Mouse (Mus musculus) Muller cell, postnatal 12 days (primary cell): Measurements from ENCODE around the gene Hypm.

Experiments used
- DNase-seq: peaks from one replicate; pipeline ENCODE4 v3.0.0-alpha.2; 2015; ENCODE audit errors: inconsistent ontology term

Hypm gene

DNA sequence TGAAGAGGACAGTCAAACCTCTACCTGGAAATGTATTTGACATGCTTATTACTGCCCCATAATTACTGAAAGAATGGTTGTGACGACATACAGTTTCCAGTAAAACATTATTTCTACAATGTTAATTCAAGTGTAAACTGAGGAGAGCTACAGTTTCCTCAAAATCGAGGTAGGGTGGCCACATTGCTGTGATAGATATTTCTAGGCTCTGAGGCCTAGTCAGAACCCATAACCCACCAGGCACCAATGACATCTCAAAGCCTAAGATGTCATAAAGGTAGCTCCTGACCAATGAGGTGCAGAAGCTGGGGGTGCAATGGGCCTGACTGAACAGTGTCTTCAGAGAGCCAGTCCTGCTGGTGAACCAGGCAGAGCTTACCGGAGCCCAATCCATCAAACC is at the start of gene Hypm:
TSS of gene Hypm (plus strand) at position 301 of the 400 bp plus-strand sequence.
- DNase-seq: no peak

DNA sequence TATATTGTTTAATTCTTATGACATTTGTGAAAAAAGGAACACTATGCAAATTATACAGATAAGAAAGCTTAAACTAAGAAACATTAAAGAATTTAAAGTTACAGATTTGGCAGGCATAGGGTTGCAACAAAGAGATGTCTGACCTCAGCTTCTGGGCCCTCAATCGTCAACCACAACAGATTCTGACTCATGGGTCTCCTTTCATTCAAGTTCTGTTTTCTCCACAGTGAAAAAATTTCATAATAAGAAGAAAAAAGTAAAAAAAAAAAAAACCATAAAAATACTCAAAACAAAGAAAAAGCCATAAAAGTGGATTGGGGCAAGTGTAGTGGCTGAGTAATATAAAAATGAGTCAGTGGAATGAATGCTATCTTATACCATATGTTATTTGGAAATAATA is 36.6 kb upstream of the Hypm start:
- peak; percentile 53 for DNase-seq

- DNase-seq: peak; percentile 23
Observed at GRCm38 (mm10) chrX:9812469-9812868, 34.3 kb upstream of the Hypm start.

- DNase-seq: no peak
Observed at GRCm38 (mm10) chrX:9834779-9835178, 11.9 kb upstream of the Hypm start.

DNA sequence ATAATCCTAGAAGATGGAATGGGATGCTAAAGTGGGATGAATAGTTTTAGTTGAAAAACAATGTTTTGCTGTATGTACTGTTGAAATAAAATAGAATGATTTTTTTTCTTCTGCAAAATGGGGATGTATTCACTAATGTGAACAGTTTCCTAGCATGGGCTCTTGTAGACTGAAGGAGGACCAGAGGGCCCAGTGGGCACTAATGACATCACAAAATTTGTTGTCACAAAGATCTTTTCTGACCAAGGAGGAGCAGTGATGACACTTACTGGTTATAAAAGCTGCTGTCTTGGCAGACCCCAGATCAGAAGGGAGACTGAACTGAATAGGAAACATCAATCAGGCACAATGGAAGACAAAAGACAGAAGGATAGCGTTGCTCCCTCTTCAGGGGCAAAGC is 2.7 kb downstream of the Hypm start, which contains the start of gene H2al3:
TSS of gene H2al3 (plus strand) at position 301 of the 400 bp plus-strand sequence.
- no peak for DNase-seq

- no peak for DNase-seq
Observed at GRCm38 (mm10) chrX:9861859-9862258, 15.1 kb downstream of the Hypm start.

DNA sequence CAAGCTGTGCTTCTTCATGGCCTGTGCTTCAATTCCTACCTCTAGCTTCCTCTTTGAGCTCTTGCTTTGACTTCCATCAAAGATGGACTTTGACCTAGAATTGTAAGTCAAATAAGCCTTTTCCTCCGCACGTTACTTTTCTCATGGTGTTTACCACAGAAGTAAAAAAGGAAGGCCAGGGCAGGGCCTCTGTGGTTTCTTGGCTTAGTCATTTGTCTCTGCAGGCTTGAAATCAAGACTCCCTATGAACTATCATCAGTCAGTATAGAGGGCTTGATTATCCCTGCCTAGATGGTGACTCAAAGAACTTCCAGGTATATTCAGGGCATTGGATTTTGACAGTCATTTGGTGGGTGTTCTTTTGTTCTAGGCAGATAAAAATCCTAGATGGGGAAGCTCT is 28.8 kb downstream of the Hypm start:
- no peak for DNase-seq

GRCm38 (mm10) chrX:9885322-9885721 is 38.6 kb downstream of the Hypm start, which contains the start of gene Sytl5:
Sytl5 (plus strand) TSS chrX:9885622.
- no peak for DNase-seq
